Mouse (Mus musculus): Measurements from ENCODE around the gene Chp1. TPM values are rescaled to one million over a fixed set of nuclear protein-coding genes. Genes with fewer than 3 reads are reported as not detected.
A peak's percentile ranks its signal among the peaks of the same experiment; 100 is the strongest.

Chp1 gene
- polyA plus RNA-seq, 1 experiment from 2014 or later, result 61.9 TPM

- no peaks in the 10 kb centered on the region for H3K36me3 ChIP-seq
- H3K4me2 ChIP-seq, result no peak overlapping the region
- H3K9me3 ChIP-seq, result no peaks in the 10 kb centered on the region
- no peaks in the 10 kb centered on the region for H3K4me1 ChIP-seq
- no peak for ATAC-seq (ENCODE audit: insufficient number of reproducible peaks, low FRiP score, low TSS enrichment, low read depth)
- H3K4me3 ChIP-seq, result no peak overlapping the region
- 80% methylated on average over 9 of the region's 9 CpGs for WGBS
- no peak overlapping the region for H3K9ac ChIP-seq
- H3K27ac ChIP-seq, result no peak overlapping the region
- H3K27me3 ChIP-seq, result no peaks in the 10 kb centered on the region
Observed at GRCm38 (mm10) chr2:119538802-119539201, 8.7 kb upstream of the Chp1 start.

- Histone ChIP-seq H3K27me3 (no peaks in the 10 kb centered on the region), H3K4me2 (no peak overlapping the region), H3K27ac (no peak overlapping the region), H3K9me3 (no peaks in the 10 kb centered on the region), H3K9ac (no peak overlapping the region), H3K4me1 (peaks cover 4% of the 10 kb centered on the region), H3K36me3 (no peaks in the 10 kb centered on the region), H3K4me3 (no peak overlapping the region)
- no peak for ATAC-seq (ENCODE audit: insufficient number of reproducible peaks, low FRiP score, low TSS enrichment, low read depth)
- WGBS, result 16% methylated on average over 1 of the region's 1 CpGs
Observed at GRCm38 (mm10) chr2:119542106-119542505, 5.4 kb upstream of the Chp1 start.

- Histone ChIP-seq H3K4me3 (no peak overlapping the region), H3K27ac (no peak overlapping the region), H3K9me3 (no peaks in the 10 kb centered on the region), H3K9ac (no peak overlapping the region), H3K4me2 (no peak overlapping the region), H3K4me1 (peaks cover 8% of the 10 kb centered on the region), H3K27me3 (no peaks in the 10 kb centered on the region), H3K36me3 (no peaks in the 10 kb centered on the region)
- WGBS, result 74% methylated on average over 2 of the region's 2 CpGs
- no peak for ATAC-seq (ENCODE audit: insufficient number of reproducible peaks, low FRiP score, low TSS enrichment, low read depth)
Observed at GRCm38 (mm10) chr2:119543656-119544055, 3.8 kb upstream of the Chp1 start.

GRCm38 (mm10) chr2:119546848-119547521, 512 bp upstream of the Chp1 start:
- H3K9ac ChIP-seq, result peak overlapping the region; percentile 42
- H3K4me2 ChIP-seq, result peak overlapping the region; percentile 73
- no peaks in the 10 kb centered on the region for H3K36me3 ChIP-seq
- under 1% methylated on average over 30 of the region's 30 CpGs for WGBS
- peak overlapping the region; percentile 86 for H3K4me3 ChIP-seq
- ATAC-seq (ENCODE audit: insufficient number of reproducible peaks, low FRiP score, low TSS enrichment, low read depth), result peak; percentile 77
- H3K9me3 ChIP-seq, result no peaks in the 10 kb centered on the region
- peak overlapping the region; percentile 88 for H3K27ac ChIP-seq
- H3K4me1 ChIP-seq, result peaks cover 12% of the 10 kb centered on the region
- no peaks in the 10 kb centered on the region for H3K27me3 ChIP-seq

GRCm38 (mm10) chr2:119548371-119548660, 819 bp downstream of the Chp1 start:
- no peaks in the 10 kb centered on the region for H3K36me3 ChIP-seq
- H3K4me3 ChIP-seq, result peak overlapping the region; percentile 86
- no peak for ATAC-seq (ENCODE audit: insufficient number of reproducible peaks, low FRiP score, low TSS enrichment, low read depth)
- no peak overlapping the region for H3K27ac ChIP-seq
- H3K4me1 ChIP-seq, result peaks cover 12% of the 10 kb centered on the region
- peak overlapping the region; percentile 73 for H3K4me2 ChIP-seq
- WGBS, result 6% methylated on average over 3 of the region's 3 CpGs
- H3K9me3 ChIP-seq, result no peaks in the 10 kb centered on the region
- H3K27me3 ChIP-seq, result no peaks in the 10 kb centered on the region
- H3K9ac ChIP-seq, result peak overlapping the region; percentile 73

GRCm38 (mm10) chr2:119548691-119549090, 1.2 kb downstream of the Chp1 start:
- peak overlapping the region; percentile 73; the same call in 1 of the 2 replicates for H3K4me2 ChIP-seq
- no peaks in the 10 kb centered on the region for H3K27me3 ChIP-seq
- H3K4me1 ChIP-seq, result peaks cover 12% of the 10 kb centered on the region
- no peaks in the 10 kb centered on the region for H3K9me3 ChIP-seq
- no peak for ATAC-seq (ENCODE audit: insufficient number of reproducible peaks, low FRiP score, low TSS enrichment, low read depth)
- H3K9ac ChIP-seq, result no peak overlapping the region
- H3K4me3 ChIP-seq, result peak overlapping the region; percentile 86
- H3K27ac ChIP-seq, result no peak overlapping the region
- 51% methylated on average over 5 of the region's 5 CpGs for WGBS
- H3K36me3 ChIP-seq, result no peaks in the 10 kb centered on the region

GRCm38 (mm10) chr2:119549678-119550077, 2.2 kb downstream of the Chp1 start:
- WGBS, result 82% methylated on average over 2 of the region's 2 CpGs
- Histone ChIP-seq H3K27ac (no peak overlapping the region), H3K4me2 (no peak overlapping the region), H3K36me3 (no peaks in the 10 kb centered on the region), H3K9me3 (no peaks in the 10 kb centered on the region), H3K4me3 (no peak overlapping the region), H3K9ac (no peak overlapping the region), H3K4me1 (peaks cover 12% of the 10 kb centered on the region), H3K27me3 (no peaks in the 10 kb centered on the region)
- ATAC-seq (ENCODE audit: insufficient number of reproducible peaks, low FRiP score, low TSS enrichment, low read depth), result no peak

GRCm38 (mm10) chr2:119558039-119558438, 10.5 kb downstream of the Chp1 start:
- H3K4me2 ChIP-seq, result no peak overlapping the region
- 88% methylated on average over 3 of the region's 3 CpGs for WGBS
- no peak overlapping the region for H3K4me3 ChIP-seq
- H3K27ac ChIP-seq, result no peak overlapping the region
- H3K27me3 ChIP-seq, result no peaks in the 10 kb centered on the region
- no peaks in the 10 kb centered on the region for H3K9me3 ChIP-seq
- no peak overlapping the region for H3K9ac ChIP-seq
- H3K4me1 ChIP-seq, result no peaks in the 10 kb centered on the region
- 0 out of 2 replicates have a peak, but pooled peaks cover 5% of the 10 kb centered on the region for H3K36me3 ChIP-seq
- ATAC-seq (ENCODE audit: insufficient number of reproducible peaks, low FRiP score, low TSS enrichment, low read depth), result no peak

GRCm38 (mm10) chr2:119558737-119559340, 11.3 kb downstream of the Chp1 start:
- no peak overlapping the region for H3K4me3 ChIP-seq
- no peak overlapping the region for H3K4me2 ChIP-seq
- H3K9ac ChIP-seq, result no peak overlapping the region
- H3K27me3 ChIP-seq, result no peaks in the 10 kb centered on the region
- 68% methylated on average over 7 of the region's 7 CpGs for WGBS
- H3K27ac ChIP-seq, result no peak overlapping the region
- H3K9me3 ChIP-seq, result no peaks in the 10 kb centered on the region
- no peak for ATAC-seq (ENCODE audit: insufficient number of reproducible peaks, low FRiP score, low TSS enrichment, low read depth)
- H3K4me1 ChIP-seq, result no peaks in the 10 kb centered on the region
- 0 out of 2 replicates have a peak, but pooled peaks cover 6% of the 10 kb centered on the region for H3K36me3 ChIP-seq

GRCm38 (mm10) chr2:119561794-119562193, 14.3 kb downstream of the Chp1 start:
- WGBS, result 77% methylated on average over 3 of the region's 3 CpGs
- Histone ChIP-seq H3K27ac (no peak overlapping the region), H3K4me2 (no peak overlapping the region), H3K4me3 (no peak overlapping the region), H3K9me3 (no peaks in the 10 kb centered on the region), H3K36me3 (peaks cover 6% of the 10 kb centered on the region; the same call in 1 of the 2 replicates), H3K9ac (no peak overlapping the region), H3K27me3 (no peaks in the 10 kb centered on the region), H3K4me1 (no peaks in the 10 kb centered on the region)
- no peak for ATAC-seq (ENCODE audit: insufficient number of reproducible peaks, low FRiP score, low TSS enrichment, low read depth)

- H3K27me3 ChIP-seq, result no peaks in the 10 kb centered on the region
- H3K27ac ChIP-seq, result no peak overlapping the region
- H3K4me3 ChIP-seq, result no peak overlapping the region
- H3K4me2 ChIP-seq, result no peak overlapping the region
- no peak overlapping the region for H3K9ac ChIP-seq
- WGBS, result 93% methylated on average over 4 of the region's 4 CpGs
- H3K9me3 ChIP-seq, result no peaks in the 10 kb centered on the region
- ATAC-seq (ENCODE audit: insufficient number of reproducible peaks, low FRiP score, low TSS enrichment, low read depth), result no peak
- peaks cover 6% of the 10 kb centered on the region for H3K36me3 ChIP-seq
- H3K4me1 ChIP-seq, result no peaks in the 10 kb centered on the region
Observed at GRCm38 (mm10) chr2:119565284-119565683, 17.8 kb downstream of the Chp1 start.

- no peak overlapping the region for H3K9ac ChIP-seq
- H3K9me3 ChIP-seq, result no peaks in the 10 kb centered on the region
- 92% methylated on average over 7 of the region's 7 CpGs for WGBS
- H3K4me3 ChIP-seq, result no peak overlapping the region
- no peak for ATAC-seq (ENCODE audit: insufficient number of reproducible peaks, low FRiP score, low TSS enrichment, low read depth)
- peaks cover 9% of the 10 kb centered on the region for H3K36me3 ChIP-seq
- no peak overlapping the region for H3K27ac ChIP-seq
- H3K4me1 ChIP-seq, result no peaks in the 10 kb centered on the region
- H3K4me2 ChIP-seq, result no peak overlapping the region
- no peaks in the 10 kb centered on the region for H3K27me3 ChIP-seq
Observed at GRCm38 (mm10) chr2:119566182-119566855, 18.8 kb downstream of the Chp1 start.

All from limb, embryonic 15.5 days (tissue).